ENCODE assay signal across 8 mouse cellular contexts in genomic region chr6:86397257-86397980, GRCm38 (mm10). TPM values are rescaled to one million over a fixed set of nuclear protein-coding genes. Genes with fewer than 3 reads are reported as not detected.
DNase-seq lines count a peak whose midpoint lies in the region; ATAC-seq and TF ChIP-seq lines count a peak whose summit lies in the region.

No protein-coding gene starts in this region.

- TF ChIP-seq CTCF in heart, adult 2 months (IDR thresholded peaks at IDR 0.05) = no peak
- no peak for TF ChIP-seq CTCF in E14TG2a.4 (conservative IDR thresholded peaks at IDR 0.05; ENCODE audit: low read length)

- H3K27ac ChIP-seq in heart, adult 2 months = peak overlapping the region; percentile 70
- peak overlapping the region; percentile 83; the same call in 1 of the 2 replicates for H3K27ac ChIP-seq in hindbrain, embryonic 11.5 days (ENCODE audit: low read depth, low read length)
- H3K27ac ChIP-seq in macrophage = peak overlapping the region; percentile 62

- no peak for DNase-seq in heart, adult 2 months
- no peak for DNase-seq in heart, adult 8-10 months (ENCODE audit: low spot score)
- no peak for DNase-seq in hindbrain, embryonic 11.5 days (ENCODE audit: low spot score)
- DNase-seq in urinary bladder, adult 18-20 months (ENCODE audit: low spot score in 2 of 2) = no peak
- DNase-seq in kidney, postnatal 36 days = no peak
- no peak for DNase-seq in ovary, postnatal 36 days (ENCODE audit: low spot score)

- intact Hi-C loops in heart, adult 2 months (cut with DNase I) = loop anchor here (2.0 kb wide), 1 partner anchor 27 kb away; the partner anchor contains the start of gene Snrpg

- H3K36me3 ChIP-seq in heart, adult 2 months (ENCODE audit: control insufficient read depth, insufficient read depth, low read length) = no peaks in the 10 kb centered on the region; the same call in 1 of the 2 replicates
- H3K36me3 ChIP-seq in E14TG2a.4 (ENCODE audit: insufficient read depth, low read length) (peaks cover 15% of the 10 kb centered on the region), macrophage (ENCODE audit: inconsistent target) (peaks cover under 1% of the 10 kb centered on the region; the same call in 1 of the 2 replicates)
- H3K36me3 ChIP-seq in hindbrain, embryonic 11.5 days (ENCODE audit: control insufficient read depth, insufficient read depth, low read length) = no peaks in the 10 kb centered on the region

- peaks cover 6% of the 10 kb centered on the region; the same call in 1 of the 2 replicates for H3K4me1 ChIP-seq in heart, adult 2 months (ENCODE audit: control insufficient read depth, insufficient read depth, low read length)
- peaks cover 32% of the 10 kb centered on the region for H3K4me1 ChIP-seq in E14TG2a.4 (replicated peaks; ENCODE audit: low read depth, low read length)
- peaks cover 8% of the 10 kb centered on the region; the same call in 1 of the 2 replicates for H3K4me1 ChIP-seq in hindbrain, embryonic 11.5 days (replicated peaks; ENCODE audit: control insufficient read depth, insufficient read depth, low read length)

- H3K9ac ChIP-seq in heart, adult 2 months (ENCODE audit: low read depth, low read length) = peak overlapping the region; percentile 60
- peak overlapping the region; percentile 92 for H3K9ac ChIP-seq in hindbrain, embryonic 11.5 days (ENCODE audit: low read depth, low read length)

- WGBS in heart, adult 2 months = under 1% methylated on average over 14 of the region's 14 CpGs
- 8% methylated on average over 14 of the region's 14 CpGs for WGBS in hindbrain, embryonic 11.5 days
- 1% methylated on average over 14 of the region's 14 CpGs for WGBS in macrophage (ENCODE audit: missing documents)

- H3K4me3 ChIP-seq in heart, adult 2 months = peak overlapping the region; percentile 63
- H3K4me3 ChIP-seq in E14TG2a.4 (replicated peaks; ENCODE audit: low read length) (peak overlapping the region; percentile 99), macrophage (ENCODE audit: inconsistent target) (peak overlapping the region; percentile 79)
- peak overlapping the region; percentile 85 for H3K4me3 ChIP-seq in hindbrain, embryonic 11.5 days (ENCODE audit: low read depth, low read length)

- TF ChIP-seq POLR2A in heart, adult 2 months (IDR thresholded peaks at IDR 0.05; ENCODE audit: insufficient read depth, low read depth, low read length) = no peak; the same call in 1 of the 2 replicates

- TF ChIP-seq EP300 in heart, adult 2 months (IDR thresholded peaks at IDR 0.05; ENCODE audit: insufficient read depth, low read depth, low read length) = no peak

- H3K9me3 ChIP-seq in E14TG2a.4 (ENCODE audit: low read length) = no peaks in the 10 kb centered on the region
- no peaks in the 10 kb centered on the region for H3K9me3 ChIP-seq in hindbrain, embryonic 11.5 days (ENCODE audit: control insufficient read depth, low read length)

- ATAC-seq in hindbrain, embryonic 11.5 days (ENCODE audit: low FRiP score) = no peak

- no peaks in the 10 kb centered on the region for H3K27me3 ChIP-seq in heart, adult 2 months (ENCODE audit: control insufficient read depth, insufficient read depth, low read length)
- peaks cover 22% of the 10 kb centered on the region for H3K27me3 ChIP-seq in E14TG2a.4 (ENCODE audit: insufficient read depth, low read length)
- H3K27me3 ChIP-seq in hindbrain, embryonic 11.5 days (ENCODE audit: control insufficient read depth, insufficient read depth, low read length) = no peaks in the 10 kb centered on the region

- peak overlapping the region; percentile 72 for H3K4me2 ChIP-seq in hindbrain, embryonic 11.5 days (replicated peaks; ENCODE audit: low read depth, low read length)

- no peaks in the 10 kb centered on the region for H3K79me2 ChIP-seq in heart, adult 2 months (replicated peaks; ENCODE audit: control insufficient read depth, insufficient read depth, low read length)
- H3K79me2 ChIP-seq in macrophage (ENCODE audit: inconsistent target) = peaks cover 25% of the 10 kb centered on the region

RNA-seq across cellular contexts. Expression of gene Pcyox1, which starts 0.5 kb away (rescaled TPM):
- total RNA-seq in heart, adult 2 months (2021) = 10 to 100 TPM; 69.6 to 82.5 TPM
- 30.3 and 55.6 TPM in 2 replicates for polyA plus RNA-seq in heart, adult 2 months (2012; rRNA removed)
- total RNA-seq in heart, adult 8-10 months (2022) = 10 to 100 TPM; 68.7 to 96.5 (median 89.3) TPM
- 107 and 109 TPM in 2 replicates for polyA plus RNA-seq in hindbrain, embryonic 11.5 days (2014; fragmentation: Nextera tagmentation; extraction: Ambion mirVana)
- 10 to 100 TPM in 19 of 26 experiments, 1 to 10 TPM in 7; 4.0 to 68.5 (median 23.6) TPM for total RNA-seq in macrophage (2018; cell fraction: chromatin; rRNA removed)
- total RNA-seq in macrophage (2018; cell fraction: cytosol; rRNA removed) = 100 to 1,000 TPM in 16 of 26 experiments, 10 to 100 TPM in 10; 71.2 to 169 (median 108) TPM
- total RNA-seq in macrophage (2018; cell fraction: nucleus; rRNA removed) = 100 to 1,000 TPM in 11 of 26 experiments, 10 to 100 TPM in 15; 38.8 to 158 (median 98.4) TPM
- 69.4 to 127 TPM (median 122 TPM) in 3 replicates for polyA plus RNA-seq in macrophage (2018)

RNA-seq across cellular contexts. Expression of gene Tia1, which starts 6.6 kb away (rescaled TPM):
- total RNA-seq in heart, adult 2 months (2021) = 10 to 100 TPM; 22.4 to 23.7 TPM
- 13.1 and 27.9 TPM in 2 replicates for polyA plus RNA-seq in heart, adult 2 months (2012; rRNA removed)
- total RNA-seq in heart, adult 8-10 months (2022) = 10 to 100 TPM; 16.3 to 20.2 (median 17.6) TPM
- 270 and 292 TPM in 2 replicates for polyA plus RNA-seq in hindbrain, embryonic 11.5 days (2014; fragmentation: Nextera tagmentation; extraction: Ambion mirVana)
- 100 to 1,000 TPM in 19 of 26 experiments, 10 to 100 TPM in 7; 49.4 to 334 (median 192) TPM for total RNA-seq in macrophage (2018; cell fraction: chromatin; rRNA removed)
- total RNA-seq in macrophage (2018; cell fraction: cytosol; rRNA removed) = 10 to 100 TPM in 11 of 26 experiments, 1 to 10 TPM in 15; 4.2 to 21.6 (median 9.6) TPM
- total RNA-seq in macrophage (2018; cell fraction: nucleus; rRNA removed) = 100 to 1,000 TPM in 11 of 26 experiments, 10 to 100 TPM in 15; 27.4 to 211 (median 85.4) TPM
- 11.3 to 18.2 TPM (median 14.0 TPM) in 3 replicates for polyA plus RNA-seq in macrophage (2018)

RNA-seq across cellular contexts. Expression of gene Snrpg, which starts 26.3 kb away (rescaled TPM):
- total RNA-seq in heart, adult 2 months (2021) = 10 to 100 TPM; 41.9 to 42.0 TPM
- polyA plus RNA-seq in heart, adult 2 months (2012; rRNA removed) = 22.7 and 32.3 TPM in 2 replicates
- 10 to 100 TPM; 37.0 to 60.8 (median 40.2) TPM for total RNA-seq in heart, adult 8-10 months (2022)
- polyA plus RNA-seq in hindbrain, embryonic 11.5 days (2014; fragmentation: Nextera tagmentation; extraction: Ambion mirVana) = 610 and 651 TPM in 2 replicates
- 10 to 100 TPM in 4 of 26 experiments, 1 to 10 TPM in 21, not detected in 1; 1.5 to 20.4 (median 5.9) TPM for total RNA-seq in macrophage (2018; cell fraction: chromatin; rRNA removed)
- 10 to 100 TPM; 17.6 to 37.9 (median 25.2) TPM for total RNA-seq in macrophage (2018; cell fraction: cytosol; rRNA removed)
- total RNA-seq in macrophage (2018; cell fraction: nucleus; rRNA removed) = 10 to 100 TPM in 6 of 26 experiments, 1 to 10 TPM in 20; 4.5 to 22.3 (median 8.0) TPM
- 12.5 to 46.1 TPM (median 31.1 TPM) in 3 replicates for polyA plus RNA-seq in macrophage (2018)

RNA-seq across cellular contexts. Expression of gene Gm44790, which starts 29.0 kb away (rescaled TPM):
- not detected for total RNA-seq in heart, adult 2 months (2021)
- polyA plus RNA-seq in heart, adult 2 months (2012; rRNA removed) = not detected in 2 replicates
- total RNA-seq in heart, adult 8-10 months (2022) = 1 to 10 TPM in 1 of 4 experiments, under 1 TPM in 1, not detected in 2; 0.47 to 3.2 TPM
- not detected in 2 replicates for polyA plus RNA-seq in hindbrain, embryonic 11.5 days (2014; fragmentation: Nextera tagmentation; extraction: Ambion mirVana)
- 1 to 10 TPM in 9 of 26 experiments, not detected in 17; 1.1 to 4.0 (median 2.0) TPM for total RNA-seq in macrophage (2018; cell fraction: chromatin; rRNA removed)
- under 1 TPM in 2 of 26 experiments, not detected in 24; 0.20 to 0.31 TPM for total RNA-seq in macrophage (2018; cell fraction: cytosol; rRNA removed)
- 1 to 10 TPM in 2 of 26 experiments, under 1 TPM in 1, not detected in 23; 0.78 to 2.1 (median 1.0) TPM for total RNA-seq in macrophage (2018; cell fraction: nucleus; rRNA removed)
- polyA plus RNA-seq in macrophage (2018) = not detected in 3 replicates

RNA-seq across cellular contexts. Expression of gene Fam136a, which starts 32.0 kb away (rescaled TPM):
- 10 to 100 TPM; 29.3 TPM for total RNA-seq in heart, adult 2 months (2021)
- 15.8 and 22.7 TPM in 2 replicates for polyA plus RNA-seq in heart, adult 2 months (2012; rRNA removed)
- 10 to 100 TPM; 24.7 to 28.7 (median 25.4) TPM for total RNA-seq in heart, adult 8-10 months (2022)
- polyA plus RNA-seq in hindbrain, embryonic 11.5 days (2014; fragmentation: Nextera tagmentation; extraction: Ambion mirVana) = 137 and 140 TPM in 2 replicates
- 10 to 100 TPM in 1 of 26 experiments, 1 to 10 TPM in 21, under 1 TPM in 4; 0.76 to 12.9 (median 2.9) TPM for total RNA-seq in macrophage (2018; cell fraction: chromatin; rRNA removed)
- total RNA-seq in macrophage (2018; cell fraction: cytosol; rRNA removed) = 10 to 100 TPM in 25 of 26 experiments, 1 to 10 TPM in 1; 9.5 to 19.0 (median 14.0) TPM
- 10 to 100 TPM in 3 of 26 experiments, 1 to 10 TPM in 22, under 1 TPM in 1; 0.68 to 18.2 (median 4.7) TPM for total RNA-seq in macrophage (2018; cell fraction: nucleus; rRNA removed)
- polyA plus RNA-seq in macrophage (2018) = 12.4 to 38.2 TPM (median 14.4 TPM) in 3 replicates

Comparison
In these comparisons a context has a peak if more than half of its experiments do, and no peak if none do; other contexts are left out.
1. RNA of gene Snrpg, which starts 26.3 kb away (polyA plus RNA-seq): 610 to 651 TPM in hindbrain, embryonic 11.5 days; 22.7 to 32.3 TPM in heart, adult 2 months and 12.5 to 46.1 TPM in macrophage; every median in the first group is over 10 times any median in the second.
2. Peak in every context shown above with its lines, with median percentiles within 50 percentile points of each other: H3K27ac ChIP-seq and H3K4me3 ChIP-seq.